Mouse (Mus musculus) neural tube, embryonic 12.5 days (tissue): ENCODE measurements around the gene Cobll1. TPM values are rescaled to one million over a fixed set of nuclear protein-coding genes. Genes with fewer than 3 reads are reported as not detected.
A peak's percentile ranks its signal among the peaks of the same experiment; 100 is the strongest.

Experiments used
- ATAC-seq: fragments of 200-750 bp; cut with Nextera tagmentation; 2 replicates; pipeline ENCODE4 v1.8.0; 2017; ENCODE audit warnings: low read depth, mild to moderate bottlenecking, moderate TSS enrichment, moderate library complexity; ENCODE audit not compliant: low FRiP score
- H3K27ac ChIP-seq: fragments of 300-500 bp; sonication (generic); 2 replicates; pipeline ENCODE4 v1.5.1; 2016
- H3K27me3 ChIP-seq: fragments of 300-500 bp; sonication (generic); replicated peaks from 2 replicates; pipeline ENCODE4 v1.6.1; 2016; ENCODE audit warnings: mild to moderate bottlenecking
- H3K36me3 ChIP-seq: fragments of 300-500 bp; sonication (generic); 2 replicates; pipeline ENCODE4 v1.6.1; 2016; ENCODE audit warnings: mild to moderate bottlenecking
- H3K4me1 ChIP-seq: fragments of 300-500 bp; sonication (generic); 2 replicates; pipeline ENCODE4 v1.6.1; 2016
- H3K4me2 ChIP-seq: fragments of 300-500 bp; sonication (generic); replicated peaks from 2 replicates; pipeline ENCODE4 v1.6.1; 2016; ENCODE audit warnings: mild to moderate bottlenecking
- H3K4me3 ChIP-seq: fragments of 300-500 bp; sonication (generic); 2 replicates; pipeline ENCODE4 v1.5.1; 2016
- H3K9ac ChIP-seq: fragments of 300-500 bp; sonication (generic); 2 replicates; pipeline ENCODE4 v1.6.1; 2016; ENCODE audit warnings: mild to moderate bottlenecking
- H3K9me3 ChIP-seq: fragments of 300-500 bp; sonication (generic); 2 replicates; pipeline ENCODE4 v1.6.1; 2016; ENCODE audit warnings: mild to moderate bottlenecking
- WGBS: fragments of 180-500 bp; shearing (Covaris S2); methylation state at CpG from one replicate; pipeline ENCODE4 v1.1.7; 2016; 5-methylcytosine and 5-hydroxymethylcytosine counted together
- polyA plus RNA-seq: library from polyadenylated mRNA; unstranded; fragments of >200 nt; fragmentation: Nextera tagmentation; extraction: Ambion mirVana; gene quantifications from 2 replicates; pipeline ENCODE4 v1.2.1, GENCODE M21; 2016

Cobll1 gene
- polyA plus RNA-seq, 1 experiment from 2014 or later = 3.0 TPM

DNA sequence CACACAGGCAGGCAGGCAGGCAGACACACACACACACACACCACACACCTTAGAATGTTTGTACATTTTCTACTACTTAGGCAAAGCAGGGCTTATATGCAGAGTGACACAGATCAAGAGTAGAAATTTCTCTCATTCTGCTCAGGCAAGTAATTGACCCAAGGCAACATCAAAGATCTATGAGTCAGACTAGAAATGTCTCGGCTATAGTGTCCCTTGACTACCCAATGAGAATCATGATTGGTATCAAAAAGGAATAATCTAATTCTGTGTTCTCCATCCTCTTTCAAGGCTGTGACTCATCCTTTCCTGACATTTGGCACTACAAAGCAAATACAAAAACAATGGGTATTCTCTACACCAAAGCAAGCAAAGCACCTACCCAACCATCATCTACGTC is 77.5 kb downstream of the Cobll1 start:
- 95% methylated on average over 2 of the region's 2 CpGs for WGBS
- H3K27me3 ChIP-seq = no peaks in the 10 kb centered on the region
- H3K9me3 ChIP-seq = no peaks in the 10 kb centered on the region
- H3K9ac ChIP-seq = no peak overlapping the region
- no peak overlapping the region for H3K4me2 ChIP-seq
- H3K4me1 ChIP-seq = no peaks in the 10 kb centered on the region
- no peak overlapping the region for H3K27ac ChIP-seq
- H3K4me3 ChIP-seq = no peak overlapping the region
- H3K36me3 ChIP-seq = no peaks in the 10 kb centered on the region
- no peak for ATAC-seq

DNA sequence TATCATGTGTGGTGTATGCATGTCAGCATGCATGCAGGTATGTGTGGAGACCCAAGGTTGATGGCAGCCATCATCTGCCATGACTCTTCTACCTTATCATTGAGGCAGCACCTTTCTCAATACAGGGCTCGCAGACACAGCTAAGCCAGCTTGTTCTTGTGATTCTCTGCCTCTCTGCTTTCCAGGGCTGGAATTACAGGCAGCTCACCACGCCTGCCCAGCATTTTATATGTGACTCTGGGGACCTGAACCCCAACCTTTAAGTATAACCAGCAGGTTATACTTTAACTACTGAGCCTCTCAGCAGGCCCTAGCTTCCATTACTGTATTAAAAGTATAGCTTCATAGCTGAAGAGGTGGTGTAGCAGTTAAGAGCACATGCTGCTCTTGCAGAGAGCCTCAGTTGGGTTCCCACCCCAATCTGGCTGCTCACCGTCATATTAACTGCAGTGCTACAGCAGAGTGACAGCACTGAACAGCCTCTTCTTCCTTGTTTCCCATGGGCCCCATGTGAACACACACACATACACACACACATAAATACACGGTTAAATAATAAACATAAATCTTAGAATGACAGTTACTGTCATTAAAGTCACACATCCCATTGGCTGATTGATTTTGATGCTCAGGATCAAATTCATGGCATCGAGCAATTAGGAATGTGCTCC is 81.1 kb downstream of the Cobll1 start:
- H3K27ac ChIP-seq = no peak overlapping the region
- H3K36me3 ChIP-seq = no peaks in the 10 kb centered on the region
- H3K9me3 ChIP-seq = no peaks in the 10 kb centered on the region
- H3K4me2 ChIP-seq = no peak overlapping the region
- no peak overlapping the region for H3K4me3 ChIP-seq
- no peak for ATAC-seq
- H3K9ac ChIP-seq = no peak overlapping the region
- no peaks in the 10 kb centered on the region for H3K4me1 ChIP-seq
- 61% methylated on average over 5 of the region's 5 CpGs for WGBS
- no peaks in the 10 kb centered on the region for H3K27me3 ChIP-seq

DNA sequence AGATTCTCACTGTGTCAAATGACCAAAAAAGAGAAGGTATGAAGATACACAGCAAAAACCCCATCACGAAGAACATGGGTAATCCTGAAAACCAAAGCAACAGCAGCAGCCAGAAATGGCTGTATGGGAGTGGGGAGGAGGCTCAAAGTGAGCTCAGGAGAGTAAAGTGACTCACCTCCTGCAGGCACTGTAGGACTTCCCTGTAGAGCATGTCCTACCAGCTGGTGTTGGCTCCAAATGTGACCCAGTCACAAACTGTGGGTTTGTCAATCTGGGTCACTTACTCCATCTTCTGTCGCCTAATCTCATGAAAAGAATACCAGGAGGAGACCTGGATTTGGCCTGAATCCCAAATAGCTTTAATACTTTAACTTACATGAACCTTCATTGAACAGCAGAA is 81.9 kb downstream of the Cobll1 start:
- H3K4me3 ChIP-seq = no peak overlapping the region
- ATAC-seq = no peak
- H3K36me3 ChIP-seq = no peaks in the 10 kb centered on the region
- no peak overlapping the region for H3K4me2 ChIP-seq
- 90% methylated on average over 2 of the region's 2 CpGs for WGBS
- H3K9ac ChIP-seq = no peak overlapping the region
- H3K4me1 ChIP-seq = no peaks in the 10 kb centered on the region
- H3K27ac ChIP-seq = no peak overlapping the region
- H3K9me3 ChIP-seq = no peaks in the 10 kb centered on the region
- no peaks in the 10 kb centered on the region for H3K27me3 ChIP-seq

DNA sequence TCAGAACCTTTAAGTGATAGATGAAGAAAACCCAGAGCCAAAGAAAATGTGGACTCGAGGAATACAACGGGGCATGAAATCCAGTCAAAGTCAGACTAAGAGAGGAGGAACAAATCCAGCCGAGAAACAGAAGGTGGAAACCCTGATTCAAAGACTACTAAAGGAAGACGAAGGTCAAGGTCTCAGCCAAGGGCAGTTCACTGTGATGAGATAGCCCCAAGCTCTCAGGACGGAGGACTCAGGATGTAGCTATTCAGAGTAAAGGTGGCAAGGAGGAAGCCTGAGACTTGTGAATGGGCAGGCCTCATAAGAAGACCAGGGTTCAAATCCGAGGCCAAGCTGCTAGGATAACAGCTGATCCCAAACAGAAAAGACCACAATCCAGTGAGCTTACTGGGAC is 90.3 kb downstream of the Cobll1 start:
- no peak for ATAC-seq
- H3K27me3 ChIP-seq = no peaks in the 10 kb centered on the region

DNA sequence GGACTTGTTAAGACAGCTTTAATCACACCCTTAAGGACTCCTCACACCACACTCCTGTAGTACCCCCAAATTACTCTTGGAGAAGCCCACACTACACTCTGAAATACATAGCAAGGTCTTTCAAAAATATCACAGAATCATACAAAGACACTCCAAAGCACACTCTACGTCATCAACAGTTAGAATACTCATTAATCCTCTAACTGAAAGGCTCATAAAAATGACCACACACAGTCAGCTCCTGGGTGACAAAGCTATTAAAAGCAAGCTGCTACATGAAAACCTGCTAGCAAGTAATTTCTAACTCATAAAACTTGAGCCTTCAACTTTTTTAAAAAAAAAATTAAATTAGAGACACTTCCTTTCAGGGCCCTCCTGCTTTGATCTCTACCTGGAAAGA is 91.8 kb downstream of the Cobll1 start:
- Histone ChIP-seq H3K27ac (no peak overlapping the region), H3K4me2 (no peak overlapping the region), H3K4me1 (no peaks in the 10 kb centered on the region), H3K27me3 (no peaks in the 10 kb centered on the region), H3K36me3 (no peaks in the 10 kb centered on the region), H3K4me3 (no peak overlapping the region), H3K9me3 (no peaks in the 10 kb centered on the region), H3K9ac (no peak overlapping the region)
- no peak for ATAC-seq
- 28% methylated on average over 1 of the region's 1 CpGs for WGBS

More for the DNA sequence above, 90.3 kb downstream of the Cobll1 start:
- Histone ChIP-seq H3K9ac (no peak overlapping the region), H3K4me2 (no peak overlapping the region), H3K4me3 (no peak overlapping the region), H3K27ac (no peak overlapping the region), H3K9me3 (no peaks in the 10 kb centered on the region), H3K4me1 (no peaks in the 10 kb centered on the region), H3K36me3 (no peaks in the 10 kb centered on the region)
- WGBS = 89% methylated on average over 6 of the region's 6 CpGs

DNA sequence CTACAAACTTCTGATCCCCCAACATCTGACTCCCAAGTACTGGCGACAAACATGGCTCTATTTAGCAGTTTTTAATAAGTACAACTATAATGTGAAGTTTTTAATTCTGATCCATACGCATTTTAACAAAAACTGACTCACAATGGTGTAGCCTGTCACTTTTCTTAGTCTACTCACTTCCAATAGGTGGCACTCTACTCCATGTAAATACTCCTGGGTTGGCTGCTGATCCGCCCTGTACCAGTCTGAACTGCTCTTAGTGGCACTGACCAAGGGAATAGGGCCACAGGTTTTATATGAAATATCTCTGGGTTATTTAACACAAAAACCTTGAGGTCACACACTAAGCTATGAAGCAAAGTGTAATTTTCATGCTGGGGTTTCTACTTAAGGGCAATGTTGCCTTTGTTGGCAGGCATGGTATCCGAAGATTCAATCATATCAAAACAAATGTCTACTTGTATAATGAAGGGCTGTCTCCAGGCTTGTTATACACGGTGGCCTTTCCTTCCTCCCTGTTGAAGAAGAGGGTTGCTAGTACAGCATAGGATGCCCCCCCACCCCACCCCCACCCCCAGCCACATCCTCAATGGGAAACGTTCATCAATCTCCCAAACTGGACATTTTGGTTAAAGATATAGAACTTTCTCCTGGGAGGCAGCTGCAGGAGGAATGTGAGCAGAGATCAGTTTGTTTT is 93.6 kb downstream of the Cobll1 start:
- no peak overlapping the region for H3K4me3 ChIP-seq
- no peak overlapping the region for H3K9ac ChIP-seq
- ATAC-seq = peak; percentile 91
- H3K27ac ChIP-seq = no peak overlapping the region
- 58% methylated on average over 6 of the region's 6 CpGs for WGBS
- H3K9me3 ChIP-seq = no peaks in the 10 kb centered on the region
- H3K4me1 ChIP-seq = no peaks in the 10 kb centered on the region
- H3K27me3 ChIP-seq = no peaks in the 10 kb centered on the region
- H3K36me3 ChIP-seq = no peaks in the 10 kb centered on the region
- H3K4me2 ChIP-seq = no peak overlapping the region

DNA sequence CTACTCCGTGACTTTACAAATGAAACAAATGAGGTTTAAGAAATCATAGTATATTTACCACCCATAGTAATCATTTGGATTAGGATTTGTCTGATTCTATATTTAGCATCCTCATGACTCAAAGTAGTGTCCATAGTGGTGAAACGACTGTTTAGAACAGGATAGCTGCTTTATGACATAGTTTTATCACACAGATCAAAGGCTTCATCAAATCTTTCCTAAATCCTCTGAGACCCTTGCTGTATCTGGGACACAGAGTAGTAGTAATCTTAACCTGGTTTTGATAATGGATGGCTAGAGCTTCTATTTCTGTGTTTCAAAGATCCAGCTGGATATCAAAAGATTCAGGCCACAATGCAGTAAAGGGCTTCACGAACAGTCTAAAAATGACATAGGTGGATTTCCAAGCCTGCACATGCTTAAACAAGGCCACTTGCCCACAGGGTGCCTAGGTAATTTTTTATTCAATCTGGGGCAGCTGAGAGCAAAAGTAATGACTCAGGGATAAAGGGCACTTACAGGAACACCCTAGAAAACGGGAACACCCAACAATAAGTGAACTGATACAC is 98.0 kb downstream of the Cobll1 start:
- Histone ChIP-seq H3K4me1 (no peaks in the 10 kb centered on the region), H3K4me3 (no peak overlapping the region), H3K36me3 (no peaks in the 10 kb centered on the region), H3K4me2 (no peak overlapping the region), H3K27ac (no peak overlapping the region), H3K27me3 (no peaks in the 10 kb centered on the region), H3K9me3 (no peaks in the 10 kb centered on the region), H3K9ac (no peak overlapping the region)
- ATAC-seq = no peak
- 84% methylated on average over 4 of the region's 4 CpGs for WGBS

DNA sequence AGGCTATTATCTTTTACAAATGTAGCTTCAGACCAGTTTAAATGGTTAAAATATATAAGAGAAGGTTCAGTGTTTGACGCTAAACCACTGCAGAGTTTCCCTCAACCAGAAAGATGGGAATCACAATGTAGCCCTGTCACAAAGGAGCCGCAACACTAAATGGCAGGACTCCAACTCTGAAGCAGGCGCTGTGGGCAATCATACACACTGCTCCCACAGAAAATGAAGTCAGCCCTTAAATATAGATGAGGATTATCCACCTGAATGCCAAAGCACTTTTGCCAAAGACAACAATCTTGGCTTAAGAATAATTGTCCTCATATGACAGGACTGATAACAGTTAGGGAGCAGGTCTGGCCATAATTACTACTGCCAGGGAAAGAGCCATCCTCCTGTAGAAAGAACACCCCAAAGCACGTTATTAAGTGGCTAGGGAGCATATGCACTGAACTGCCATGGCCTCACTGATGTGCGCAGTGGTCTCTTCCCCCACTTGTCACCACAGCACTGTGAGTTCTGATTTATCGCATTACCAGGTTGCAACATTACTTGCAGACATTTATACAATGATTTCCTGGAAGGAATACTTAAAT is 98.8 kb downstream of the Cobll1 start:
- no peak overlapping the region for H3K4me3 ChIP-seq
- no peak for ATAC-seq
- no peaks in the 10 kb centered on the region for H3K4me1 ChIP-seq
- no peaks in the 10 kb centered on the region for H3K27me3 ChIP-seq
- H3K4me2 ChIP-seq = no peak overlapping the region
- no peak overlapping the region for H3K9ac ChIP-seq
- H3K9me3 ChIP-seq = no peaks in the 10 kb centered on the region
- no peak overlapping the region for H3K27ac ChIP-seq
- WGBS = 81% methylated on average over 6 of the region's 6 CpGs
- H3K36me3 ChIP-seq = no peaks in the 10 kb centered on the region

DNA sequence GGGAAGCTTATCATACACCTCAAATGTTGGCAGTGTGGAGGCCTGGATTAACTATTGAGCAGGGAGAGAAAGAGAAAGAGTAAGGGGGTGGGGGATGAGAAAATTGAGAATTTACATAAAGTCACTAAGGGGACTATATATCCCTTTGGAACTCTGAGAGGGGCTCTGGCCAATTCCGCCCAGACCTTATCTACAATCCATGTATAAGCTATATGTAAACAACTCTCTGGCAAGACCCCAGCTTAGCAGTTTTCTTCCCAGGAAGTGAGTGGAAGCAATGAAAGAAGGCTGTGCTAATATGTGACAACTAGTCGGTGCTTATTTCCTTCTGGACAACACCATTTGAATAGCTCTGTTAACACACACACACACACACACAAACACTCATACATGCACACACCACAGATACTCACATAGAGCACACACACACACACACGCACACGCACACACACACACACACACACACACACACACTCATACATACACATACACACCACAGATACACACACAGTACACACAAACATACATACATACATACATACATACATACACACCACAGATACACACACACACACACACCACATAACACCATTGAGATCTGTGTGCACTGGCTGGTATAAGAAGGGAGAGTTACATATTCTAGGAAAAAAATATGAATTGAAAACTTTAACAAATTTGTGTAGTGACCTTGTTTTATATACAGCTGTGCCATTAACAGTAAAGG is 99.4 kb downstream of the Cobll1 start:
- Histone ChIP-seq H3K9me3 (no peaks in the 10 kb centered on the region), H3K27me3 (no peaks in the 10 kb centered on the region), H3K4me2 (no peak overlapping the region), H3K4me3 (no peak overlapping the region), H3K4me1 (no peaks in the 10 kb centered on the region), H3K9ac (no peak overlapping the region), H3K36me3 (no peaks in the 10 kb centered on the region), H3K27ac (no peak overlapping the region)
- 72% methylated on average over 4 of the region's 4 CpGs for WGBS
- no peak for ATAC-seq

DNA sequence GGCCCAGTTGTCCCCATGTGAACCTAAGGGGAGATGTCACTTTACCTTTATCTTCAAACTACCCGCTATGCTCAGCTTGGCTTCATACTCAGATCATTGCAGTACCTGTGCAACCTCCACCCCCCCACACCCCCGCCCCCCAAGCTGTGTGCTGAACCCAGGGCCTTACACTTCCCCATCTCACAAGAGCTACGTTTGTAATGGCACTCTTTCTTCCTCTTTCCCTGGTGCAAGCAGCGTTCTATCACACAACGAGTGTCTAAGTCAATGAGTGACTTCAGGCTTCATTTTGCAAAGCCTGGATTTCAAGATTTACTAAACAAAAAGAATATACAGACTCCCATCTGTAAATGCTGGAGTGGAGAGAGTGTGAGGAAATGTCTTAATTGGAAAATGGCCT is 100.2 kb downstream of the Cobll1 start:
- Histone ChIP-seq H3K4me3 (no peak overlapping the region), H3K4me1 (no peaks in the 10 kb centered on the region), H3K27me3 (no peaks in the 10 kb centered on the region), H3K36me3 (no peaks in the 10 kb centered on the region), H3K9ac (no peak overlapping the region), H3K4me2 (no peak overlapping the region), H3K9me3 (no peaks in the 10 kb centered on the region), H3K27ac (no peak overlapping the region)
- no peak for ATAC-seq
- WGBS = 79% methylated on average over 5 of the region's 5 CpGs

DNA sequence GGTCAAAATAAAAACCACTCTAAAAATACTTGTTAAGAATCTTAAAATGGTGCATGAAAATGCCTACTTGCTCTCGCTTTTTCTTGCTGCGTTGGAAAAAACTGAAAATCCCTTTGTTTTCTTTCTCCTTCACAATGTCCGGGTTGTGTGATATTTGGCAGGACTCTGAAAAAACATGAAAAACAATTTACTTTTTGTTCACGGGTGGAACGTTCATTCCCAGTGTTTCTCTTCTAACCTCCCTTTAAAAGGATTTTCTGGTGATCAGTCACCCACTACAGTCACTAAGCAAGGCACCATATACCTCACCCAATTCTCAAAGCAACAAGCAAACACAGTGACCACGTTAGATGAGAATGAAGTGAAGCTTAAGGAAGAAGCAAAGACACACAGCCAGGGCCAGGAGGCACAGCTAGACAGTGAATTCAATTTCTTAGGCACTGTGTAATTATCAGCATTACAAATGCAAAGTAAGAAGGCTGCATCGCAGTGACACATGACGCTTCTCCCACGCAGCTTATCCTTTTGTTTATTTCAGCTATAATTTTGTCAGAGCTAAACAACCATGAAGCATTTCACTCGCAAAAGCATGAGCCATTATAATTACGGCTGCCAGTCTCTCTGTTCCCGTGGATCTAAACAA is 112.9 kb downstream of the Cobll1 start:
- no peak for ATAC-seq
- Histone ChIP-seq H3K9me3 (0 out of 2 replicates have a peak, but pooled peaks cover 3% of the 10 kb centered on the region), H3K4me3 (no peak overlapping the region), H3K4me1 (no peaks in the 10 kb centered on the region), H3K36me3 (no peaks in the 10 kb centered on the region), H3K9ac (no peak overlapping the region), H3K27ac (no peak overlapping the region), H3K4me2 (no peak overlapping the region), H3K27me3 (no peaks in the 10 kb centered on the region)
- WGBS = 48% methylated on average over 12 of the region's 12 CpGs

DNA sequence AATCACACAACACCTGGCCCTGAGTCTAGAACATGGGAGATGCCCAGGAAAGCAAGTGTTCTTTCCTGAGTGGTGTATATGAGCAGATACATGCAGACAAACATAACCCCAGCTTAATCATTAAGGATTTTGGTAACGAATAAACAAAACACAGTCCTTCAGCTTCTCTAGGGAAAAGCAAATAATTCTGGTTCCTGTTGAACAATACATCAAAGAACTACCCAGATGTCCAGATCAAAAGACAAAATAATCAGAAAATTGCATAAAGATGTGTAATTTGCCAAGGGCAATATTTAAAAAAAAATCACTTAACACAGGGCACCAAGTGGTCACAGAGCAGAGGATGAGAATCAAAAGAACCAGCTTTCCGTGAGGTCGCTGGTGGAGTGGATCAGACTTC is 115.5 kb downstream of the Cobll1 start:
- Histone ChIP-seq H3K9ac (no peak overlapping the region), H3K4me1 (no peaks in the 10 kb centered on the region; the same call in 1 of the 2 replicates), H3K9me3 (no peaks in the 10 kb centered on the region), H3K36me3 (no peaks in the 10 kb centered on the region), H3K4me3 (no peak overlapping the region), H3K4me2 (no peak overlapping the region), H3K27ac (no peak overlapping the region), H3K27me3 (no peaks in the 10 kb centered on the region)
- no peak for ATAC-seq
- 82% methylated on average over 3 of the region's 3 CpGs for WGBS
